8 mouse cellular contexts compared by ENCODE assay signal in the genomic region with DNA sequence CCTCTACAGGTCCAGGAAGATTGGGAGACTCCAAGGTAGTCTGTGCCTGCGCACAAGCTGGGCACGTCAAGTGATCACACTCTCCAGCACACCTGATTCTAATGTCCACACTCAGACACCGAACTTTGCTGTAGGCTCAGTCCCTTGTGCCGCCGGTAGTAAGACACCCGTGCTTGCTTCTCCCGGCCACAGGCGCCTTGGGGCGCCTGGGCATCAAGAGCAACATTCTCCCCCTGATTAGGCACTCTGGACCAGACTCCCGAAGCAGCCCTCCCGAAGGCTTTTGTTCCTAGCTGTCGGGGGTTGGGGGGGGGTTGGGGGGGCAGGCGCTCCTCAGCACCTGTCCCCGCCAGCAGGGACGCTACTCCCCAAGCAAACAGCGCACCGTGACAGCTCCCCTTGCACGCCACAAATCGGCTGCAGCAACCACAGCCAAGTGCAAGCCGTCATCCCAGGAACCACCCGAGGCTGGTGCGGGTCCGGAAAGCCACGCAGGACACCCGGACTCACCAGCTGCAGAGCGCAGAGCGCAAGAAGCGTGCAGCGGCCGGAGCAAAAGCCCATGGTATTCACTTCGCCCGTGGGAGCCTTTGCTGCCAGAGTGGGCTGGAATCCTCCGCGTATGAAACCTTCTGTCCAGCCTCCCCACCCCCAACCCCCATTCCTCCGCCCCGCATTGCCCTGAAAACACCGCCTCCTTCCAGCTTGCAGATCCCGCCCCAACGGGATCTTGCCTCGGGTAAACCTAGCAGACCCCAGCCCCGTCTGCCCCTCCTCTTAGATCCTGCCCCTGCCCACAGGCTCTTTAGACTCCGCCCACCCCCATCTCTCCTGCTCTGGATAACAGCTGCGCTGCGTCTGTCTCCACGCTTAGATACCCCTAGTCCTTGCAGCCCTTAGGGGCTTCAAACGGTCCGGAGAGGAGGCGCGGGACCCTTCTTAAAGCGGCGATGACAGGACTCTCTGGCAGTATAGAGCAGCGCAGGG. TPM values are rescaled to one million over a fixed set of nuclear protein-coding genes. Genes with fewer than 3 reads are reported as not detected.
DNase-seq lines count a peak whose midpoint lies in the region; ATAC-seq and TF ChIP-seq lines count a peak whose summit lies in the region.

TSS of gene Nkain4 (minus strand) at position 639 of the 987 bp plus-strand sequence.

- peak; percentile 46 for ATAC-seq in common myeloid progenitor, adult 5-6 weeks (replicated peaks; ENCODE audit: low read depth, poor library complexity, severe bottlenecking)
- peak; percentile 18; the same call in 1 of the 2 replicates for ATAC-seq in granulocyte monocyte progenitor cell, adult 5-6 weeks (replicated peaks; ENCODE audit: poor library complexity, severe bottlenecking)
- no peak for ATAC-seq in liver, embryonic 13.5 days (ENCODE audit: low read depth)
- peak; percentile 94 for ATAC-seq in neural tube, embryonic 13.5 days (ENCODE audit: low read depth)
- ATAC-seq in erythroid progenitor cell, adult 5-6 weeks (replicated peaks; ENCODE audit: low FRiP score, poor library complexity, severe bottlenecking), result no peak

- no peaks in the 10 kb centered on the region for H3K36me3 ChIP-seq in thymus, adult 2 months (ENCODE audit: control insufficient read depth, insufficient read depth, low read length)
- H3K36me3 ChIP-seq in liver, embryonic 13.5 days, result no peaks in the 10 kb centered on the region
- no peaks in the 10 kb centered on the region for H3K36me3 ChIP-seq in neural tube, embryonic 13.5 days

- H3K4me2 ChIP-seq in liver, embryonic 13.5 days, result peak within 1 kb of the TSS; percentile 59
- H3K4me2 ChIP-seq in neural tube, embryonic 13.5 days, result peak within 1 kb of the TSS; percentile 80

- no peak for TF ChIP-seq CTCF in thymus, adult 2 months (IDR thresholded peaks at IDR 0.05; ENCODE audit: borderline replicate concordance, control insufficient read depth, extremely low read depth, insufficient read depth, low read length, poor library complexity)

- no peak for TF ChIP-seq POLR2A in thymus, adult 2 months (IDR thresholded peaks at IDR 0.05; ENCODE audit: control insufficient read depth, extremely low read depth, insufficient read depth, low read length, poor library complexity)

- no peak within 1 kb of the TSS for H3K4me3 ChIP-seq in thymus, adult 2 months (ENCODE audit: control insufficient read depth, insufficient read depth, low read length)
- peak within 1 kb of the TSS; percentile 42 for H3K4me3 ChIP-seq in liver, embryonic 13.5 days (replicated peaks)
- H3K4me3 ChIP-seq in neural tube, embryonic 13.5 days, result peak within 1 kb of the TSS; percentile 61

- H3K9me3 ChIP-seq in liver, embryonic 13.5 days (replicated peaks), result no peaks in the 10 kb centered on the region
- H3K9me3 ChIP-seq in neural tube, embryonic 13.5 days, result no peaks in the 10 kb centered on the region

- peaks cover 8% of the 10 kb centered on the region for H3K27me3 ChIP-seq in thymus, adult 2 months (ENCODE audit: control insufficient read depth, insufficient read depth, low read length)
- H3K27me3 ChIP-seq in liver, embryonic 13.5 days, result peaks cover 69% of the 10 kb centered on the region
- H3K27me3 ChIP-seq in neural tube, embryonic 13.5 days, result no peaks in the 10 kb centered on the region

- no peak within 1 kb of the TSS for H3K9ac ChIP-seq in liver, embryonic 13.5 days
- H3K9ac ChIP-seq in neural tube, embryonic 13.5 days, result peak within 1 kb of the TSS; percentile 80

- no peak within 1 kb of the TSS for H3K27ac ChIP-seq in thymus, adult 2 months (ENCODE audit: control insufficient read depth, insufficient read depth, low read length)
- no peak within 1 kb of the TSS for H3K27ac ChIP-seq in liver, embryonic 13.5 days
- H3K27ac ChIP-seq in neural tube, embryonic 13.5 days (replicated peaks), result peak within 1 kb of the TSS; percentile 95

- no peaks in the 10 kb centered on the region for H3K4me1 ChIP-seq in thymus, adult 2 months (replicated peaks; ENCODE audit: control insufficient read depth, insufficient read depth, low read length)
- H3K4me1 ChIP-seq in liver, embryonic 13.5 days (replicated peaks), result no peaks in the 10 kb centered on the region
- peaks cover 57% of the 10 kb centered on the region for H3K4me1 ChIP-seq in neural tube, embryonic 13.5 days (replicated peaks)

- DNase-seq in thymus, adult 2 months, result no peak
- DNase-seq in thymus, postnatal 10 days (ENCODE audit: low spot score in 2 of 2), result no peak
- DNase-seq in kidney, postnatal 10 days, result peak; percentile 78
- DNase-seq in liver, embryonic 13.5 days, result no peak

- WGBS in thymus, adult 2 months, result 5% methylated on average over 52 of the region's 52 CpGs
- WGBS in liver, embryonic 13.5 days (ENCODE audit: insufficient replicate concordance), result 3% methylated on average over 52 of the region's 52 CpGs
- WGBS in neural tube, embryonic 13.5 days, result under 1% methylated on average over 52 of the region's 52 CpGs

RNA-seq across cellular contexts. Expression of gene Nkain4, which starts in this region (rescaled TPM):
- polyA plus RNA-seq in thymus, adult 2 months (2012; rRNA removed), result 12.5 and 24.6 TPM in 2 replicates
- total RNA-seq in common myeloid progenitor, adult 5-6 weeks (2017), result not detected in 2 replicates
- not detected in 2 replicates for total RNA-seq in granulocyte monocyte progenitor cell, adult 5-6 weeks (2014; fragmentation: Nextera tagmentation)
- total RNA-seq in granulocyte monocyte progenitor cell, adult 5-6 weeks (2017), result not detected in 2 replicates
- 2.0 and 2.6 TPM in 2 replicates for polyA plus RNA-seq in liver, embryonic 13.5 days (2015; fragmentation: Nextera tagmentation; extraction: Ambion mirVana)
- 88.1 and 106 TPM in 2 replicates for polyA plus RNA-seq in neural tube, embryonic 13.5 days (2015; fragmentation: Nextera tagmentation; extraction: Ambion mirVana)
- not detected in 2 replicates for total RNA-seq in erythroid progenitor cell, adult 5-6 weeks (2015; ENCODE audit: low replicate concordance)
- not detected in 2 replicates for total RNA-seq in erythroid progenitor cell, adult 5-6 weeks (2017; ENCODE audit: low replicate concordance)

Comparison
In these comparisons a context has a peak if more than half of its experiments do, and no peak if none do; other contexts are left out.
1. Peak in ATAC-seq in common myeloid progenitor, adult 5-6 weeks; RNA of the gene not detected or under 1 TPM.
2. Peak in ATAC-seq in granulocyte monocyte progenitor cell, adult 5-6 weeks; RNA of the gene not detected or under 1 TPM.